Mouse (Mus musculus): ENCODE measurements around the gene Gm436.

Gm436 gene

GRCm38 (mm10) chr4:144686268-144686667 is at the start of gene Gm436:
TSS of gene Gm436 (minus strand) at chr4:144686368.
- DNase-seq (ENCODE audit: low read depth): no peak

GRCm38 (mm10) chr4:144721304-144721703 is 35.1 kb upstream of the Gm436 start, which contains the start of gene Gm13178:
TSS of gene Gm13178 (minus strand) at chr4:144721404.
- no peak for DNase-seq (ENCODE audit: low read depth)

- DNase-seq (ENCODE audit: low read depth): no peak
These were observed 33.5 kb upstream of the Gm436 start for GRCm38 (mm10) chr4:144719691-144720090.

- DNase-seq (ENCODE audit: low read depth): no peak
These were observed 32.1 kb upstream of the Gm436 start for GRCm38 (mm10) chr4:144718288-144718687.

GRCm38 (mm10) chr4:144638263-144638662 is 47.9 kb downstream of the Gm436 start:
- no peak for DNase-seq (ENCODE audit: low read depth)
